Mouse (Mus musculus): ENCODE data around the gene Eml5. TPM values are rescaled to one million over a fixed set of nuclear protein-coding genes. Genes with fewer than 3 reads are reported as not detected.

Eml5 gene
- 2.6 and 5.1 TPM in 2 replicates for polyA plus RNA-seq (2021; fragmentation: Nextera tagmentation)
- long read RNA-seq, experiment 1, partial matches to known transcripts = 16 of 26 reads
- long read RNA-seq, experiment 1, other reads (novel, unspliced or antisense) = 8 of 26 reads
- long read RNA-seq, experiment 2, partial matches to known transcripts = 1 of 3 reads
- long read RNA-seq, experiment 2, other reads (novel, unspliced or antisense) = 1 of 3 reads

GRCm38 (mm10) chr12:98900881-98901801, at the start of gene Eml5:
Gene Eml5 (minus strand): TSS chr12:98901484.

GRCm38 (mm10) chr12:98920194-98920991, 19.1 kb upstream of the Eml5 start, which contains the start of gene Ttc8:
Gene Ttc8 (plus strand): TSS chr12:98920574.

GRCm38 (mm10) chr12:98746746-98747379, 154.4 kb downstream of the Eml5 start, which contains the start of gene Zc3h14:
Gene Zc3h14 (plus strand): TSS chr12:98746964.

GRCm38 (mm10) chr12:98736951-98737800, 164.1 kb downstream of the Eml5 start, which contains the start of gene Ptpn21:
Gene Ptpn21 (minus strand): TSS chr12:98737405.

Other genes with a start within 250 kb of the Eml5 start
- gene Ptpn21, start 164.1 kb downstream of the Eml5 start, polyA plus RNA-seq (2021; fragmentation: Nextera tagmentation) = 1.8 and 2.0 TPM in 2 replicates
- 26.1 and 51.7 TPM in 2 replicates for gene Zc3h14, start 154.5 kb downstream of the Eml5 start, polyA plus RNA-seq (2021; fragmentation: Nextera tagmentation)
- gene Ttc8, start 19.1 kb upstream of the Eml5 start, polyA plus RNA-seq (2021; fragmentation: Nextera tagmentation) = 10.9 and 12.6 TPM in 2 replicates

Data from left cerebral cortex, adult 6 months (tissue).